Mouse (Mus musculus) lung, postnatal 0 days (tissue): Measurements from ENCODE around the gene Tmc1.

Experiments
- CTCF ChIP-seq: IDR thresholded peaks from 2 replicates; pipeline ENCODE4 v1.5.1; 2016; ENCODE audit warnings: antibody characterized with exemption, mild to moderate bottlenecking
- EP300 ChIP-seq: IDR thresholded peaks from 2 replicates; pipeline ENCODE4 v1.6.1; 2016; ENCODE audit warnings: antibody characterized with exemption, mild to moderate bottlenecking, control low read depth

DNA sequence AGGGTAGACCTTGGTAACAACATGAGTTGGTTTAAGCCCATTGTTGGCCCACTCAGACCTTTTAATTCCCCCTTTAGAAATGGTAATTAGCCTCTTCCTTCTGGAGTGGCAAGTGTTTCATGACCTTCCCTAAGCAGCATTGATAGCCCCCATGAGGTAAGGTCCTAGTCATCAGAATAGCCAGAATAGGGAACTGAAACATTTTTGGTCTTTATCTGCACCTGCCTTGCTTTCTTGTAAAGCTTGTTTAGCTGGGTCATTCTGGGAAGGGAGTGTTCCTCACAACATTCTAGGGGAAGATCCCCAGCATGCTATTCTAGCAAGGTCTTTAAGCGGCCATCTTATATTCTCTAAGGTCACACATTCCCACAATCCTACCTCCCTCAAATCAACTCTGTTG, 17.9 kb upstream of the Tmc1 start:
- TF ChIP-seq EP300 (no peak), CTCF (no peak)
